Mouse (Mus musculus) right cerebral cortex, adult 18-20 months (tissue): Measurements from ENCODE around the gene Casq1.
A peak's percentile ranks its signal among the peaks of the same experiment; 100 is the strongest.

Source experiments
- DNase-seq: peaks from one replicate; pipeline ENCODE4 v3.0.0; 2022; ENCODE audit warnings: mixed read lengths

The Casq1 gene

DNA sequence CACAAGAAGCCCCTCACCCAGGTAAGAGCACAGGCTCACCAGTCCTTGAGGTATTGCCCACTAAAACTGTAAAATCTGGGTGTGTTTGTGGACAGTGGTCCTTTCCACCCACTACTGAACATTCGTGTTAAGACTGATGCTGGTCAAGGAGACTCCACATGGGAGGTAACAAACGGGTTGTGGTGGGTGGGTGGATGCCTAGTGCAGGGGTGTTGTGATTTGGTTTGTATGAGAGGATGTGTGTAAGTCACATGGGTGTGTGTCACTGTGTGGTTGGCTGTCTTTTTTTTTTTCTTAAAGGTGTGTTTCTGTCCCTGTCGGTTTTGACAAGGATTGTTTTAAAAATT lies 14.0 kb downstream of the Casq1 start:
- no peak for DNase-seq

DNA sequence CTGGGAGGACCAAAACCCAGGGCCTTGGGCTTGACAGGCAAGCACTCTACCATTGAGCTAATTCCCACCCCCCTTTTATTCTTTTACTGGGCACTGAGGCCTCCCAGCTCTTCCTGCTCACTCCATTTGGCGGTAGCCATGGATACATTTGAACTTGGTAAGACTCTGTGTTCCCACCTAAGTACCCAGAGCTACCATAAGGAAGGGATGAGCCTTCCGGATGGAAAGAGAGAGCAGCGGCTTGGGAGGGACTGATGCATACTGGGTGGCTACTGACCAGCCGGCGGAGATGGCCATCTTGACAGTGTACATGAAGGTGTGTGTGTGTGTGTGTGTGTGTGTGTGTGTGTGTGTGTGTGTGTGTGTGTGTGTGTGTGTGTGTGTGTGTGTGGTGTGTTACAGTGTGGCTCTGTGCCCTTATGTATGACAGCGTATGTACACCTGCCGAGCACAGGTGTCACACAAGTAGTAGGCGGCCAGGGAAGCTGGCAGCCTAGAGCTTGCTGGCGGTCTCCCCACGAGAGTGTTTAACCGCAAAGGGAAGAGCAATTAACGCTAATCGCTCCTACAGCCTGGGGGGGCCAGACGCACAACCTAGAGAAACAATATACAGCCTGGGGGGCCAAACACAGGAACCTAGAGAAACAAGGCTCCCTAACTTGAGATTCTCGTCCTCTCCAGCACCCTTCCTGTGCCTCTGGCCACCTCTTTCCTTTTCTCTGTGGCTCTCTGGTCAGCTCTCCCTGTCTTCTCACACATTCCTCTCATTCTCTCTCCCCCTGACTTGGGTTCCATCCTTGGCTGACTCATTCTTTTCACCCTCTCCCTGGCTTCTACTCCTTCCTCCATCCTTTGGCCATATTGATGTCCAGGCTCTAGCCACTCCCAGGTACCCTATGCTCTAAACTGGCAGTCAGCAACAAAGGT lies 14.6 kb downstream of the Casq1 start:
- DNase-seq = no peak

DNA sequence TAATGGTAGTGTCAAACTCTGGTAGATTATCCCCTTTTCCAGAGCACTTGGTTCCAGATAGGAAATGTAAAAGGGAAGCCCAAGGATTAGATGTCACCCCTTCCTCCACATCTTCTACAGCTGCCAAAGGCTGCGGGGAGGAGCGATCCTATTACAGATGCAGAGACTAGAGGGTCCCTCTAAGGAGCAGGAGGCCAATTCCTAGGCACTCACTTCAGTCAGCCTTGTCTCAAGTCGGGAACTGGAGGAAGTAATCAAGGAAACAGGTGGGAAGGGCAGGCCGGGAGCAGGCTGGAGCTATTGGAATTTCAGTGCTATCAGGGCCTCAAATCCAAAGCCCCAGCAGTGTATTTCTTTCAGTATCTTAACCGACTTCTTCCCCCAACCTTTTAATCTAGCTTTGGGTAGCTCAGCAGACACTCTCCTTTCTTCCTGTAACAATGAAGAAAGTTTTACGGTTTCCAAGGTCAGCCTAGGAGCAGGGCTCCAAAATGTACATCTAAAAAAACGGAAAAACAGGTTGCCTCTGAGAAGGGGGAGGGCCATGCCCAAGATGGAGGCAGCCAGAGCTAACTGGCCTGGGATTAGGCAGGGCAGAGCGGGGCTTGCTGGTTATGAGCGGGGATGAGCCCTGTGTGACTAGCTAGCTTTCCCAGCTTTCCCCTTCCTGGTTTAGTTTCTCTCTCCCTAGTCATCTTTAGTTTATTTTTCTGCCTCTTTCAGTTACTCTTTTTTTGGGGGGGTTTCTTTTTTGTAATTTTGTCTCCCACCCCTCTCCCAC lies 15.4 kb downstream of the Casq1 start:
- no peak for DNase-seq

DNA sequence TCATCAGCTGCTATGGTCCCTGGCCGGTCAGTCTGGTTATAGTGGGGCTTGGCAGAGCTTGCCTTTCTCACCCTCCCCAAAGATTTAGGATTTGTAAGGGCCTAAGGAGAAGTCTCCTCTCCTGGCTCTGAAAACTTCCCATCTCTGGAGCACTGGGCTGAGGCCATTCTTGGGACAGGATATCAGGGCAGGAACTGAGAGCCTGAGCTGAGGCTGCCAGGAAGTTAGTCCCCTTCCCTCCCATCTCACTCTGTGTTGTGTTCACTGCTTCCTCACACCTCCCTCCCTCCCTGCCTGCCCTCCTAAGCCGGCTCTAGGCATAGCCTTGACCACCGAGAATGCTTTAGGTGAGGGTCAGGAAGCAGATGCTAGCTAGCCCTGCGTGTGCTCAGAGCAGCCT lies 16.1 kb downstream of the Casq1 start:
- no peak for DNase-seq

DNA sequence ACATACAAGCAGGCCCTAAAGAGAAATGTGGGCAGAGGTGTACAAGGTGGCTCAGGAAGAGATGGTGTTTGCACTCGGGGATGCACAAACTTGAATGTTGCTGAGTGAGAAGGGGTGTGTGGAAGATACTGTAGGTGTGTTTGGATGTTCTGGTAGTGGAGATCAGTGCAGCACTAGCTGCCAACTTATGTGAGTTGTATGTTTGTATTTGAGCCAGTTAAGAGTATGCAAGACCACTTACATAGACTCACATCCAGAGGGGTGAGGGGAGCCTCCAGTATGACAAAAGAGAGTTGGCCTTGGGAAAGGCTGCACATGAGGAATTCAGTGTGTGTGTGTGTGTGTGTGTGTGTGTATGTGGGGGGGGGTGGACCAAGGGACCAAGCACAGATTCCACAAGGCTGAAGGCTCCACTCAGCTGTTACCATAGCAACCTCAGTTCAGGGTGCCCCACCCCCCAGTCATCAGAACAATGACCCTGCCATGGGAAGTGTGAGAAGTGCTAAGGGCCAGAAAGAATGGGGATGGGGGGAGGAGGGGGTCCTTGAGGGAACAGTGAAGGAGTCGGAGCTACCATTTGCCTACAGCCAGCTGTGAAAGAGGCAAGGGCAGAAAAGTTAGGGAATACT lies 16.7 kb downstream of the Casq1 start:
- no peak for DNase-seq

DNA sequence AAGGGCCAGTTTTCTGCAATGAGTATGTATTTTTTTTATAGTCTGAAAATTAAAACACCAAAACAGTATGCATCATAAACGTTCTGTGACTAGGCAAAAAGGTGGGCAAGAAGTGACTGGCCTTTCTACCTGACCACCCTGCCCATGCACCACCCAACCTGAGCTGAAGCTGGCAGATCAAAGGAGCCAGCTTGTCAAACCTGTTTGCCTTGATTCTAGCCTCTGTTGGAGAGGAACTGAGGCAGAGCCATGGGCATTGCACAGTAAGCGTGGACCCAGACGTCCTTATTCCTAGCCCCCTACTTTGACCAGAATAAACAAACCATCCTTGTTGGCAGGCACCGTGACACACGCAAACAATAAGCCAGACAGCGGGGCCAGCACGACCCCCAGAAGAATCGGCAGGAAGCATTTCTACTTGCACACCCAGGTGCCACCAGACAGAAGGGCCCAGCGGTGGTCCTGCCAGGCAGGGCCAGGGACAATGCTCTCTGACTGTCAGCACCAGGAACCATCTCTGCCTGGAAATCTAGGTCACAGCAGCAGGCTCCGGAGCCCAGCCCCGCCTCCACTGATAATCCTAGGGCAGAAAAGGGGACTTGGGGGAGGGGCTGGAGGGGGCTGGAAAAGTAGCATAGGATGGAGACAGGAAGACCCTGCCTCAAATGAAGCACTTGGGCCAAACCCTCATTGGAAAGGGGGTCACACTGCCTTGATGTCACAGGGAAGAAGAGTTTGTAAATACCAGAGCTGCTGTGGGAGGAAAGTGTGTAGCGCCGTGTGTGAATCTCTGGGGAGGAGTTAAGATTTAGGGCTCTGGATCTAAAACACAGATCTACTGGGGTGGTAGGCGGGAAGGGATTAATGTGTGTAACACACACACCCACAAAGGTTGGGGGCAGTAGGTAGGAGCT lies 17.4 kb downstream of the Casq1 start:
- DNase-seq = no peak

DNA sequence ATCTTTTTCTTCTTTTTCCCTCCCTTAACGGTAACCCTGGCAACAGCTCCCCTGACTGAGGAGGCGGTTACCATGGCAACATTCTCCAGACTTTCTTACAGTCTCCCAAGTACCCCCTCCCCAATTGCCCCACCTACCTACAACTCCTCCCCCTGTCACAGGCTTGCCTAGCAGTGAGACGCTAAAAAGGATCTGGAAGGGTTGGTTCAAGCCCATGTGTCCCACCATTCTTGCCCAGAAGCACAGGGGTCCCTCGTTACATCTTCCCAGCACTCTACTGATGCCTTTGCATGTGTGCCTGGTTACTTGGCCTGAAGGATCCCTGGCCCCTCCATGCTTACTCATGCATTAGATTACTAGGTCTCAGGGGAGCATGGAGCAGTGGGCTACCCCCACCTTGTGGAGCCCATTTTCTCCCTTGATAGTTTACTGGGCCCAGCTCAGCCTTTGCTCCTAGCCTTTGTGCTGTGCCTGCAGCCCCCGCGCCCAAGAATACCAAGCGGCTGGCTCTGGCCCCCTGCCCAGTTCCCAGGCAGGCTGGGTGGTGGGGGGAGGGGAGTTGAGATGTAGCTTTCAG lies 18.7 kb downstream of the Casq1 start:
- peak; percentile 73 for DNase-seq

DNA sequence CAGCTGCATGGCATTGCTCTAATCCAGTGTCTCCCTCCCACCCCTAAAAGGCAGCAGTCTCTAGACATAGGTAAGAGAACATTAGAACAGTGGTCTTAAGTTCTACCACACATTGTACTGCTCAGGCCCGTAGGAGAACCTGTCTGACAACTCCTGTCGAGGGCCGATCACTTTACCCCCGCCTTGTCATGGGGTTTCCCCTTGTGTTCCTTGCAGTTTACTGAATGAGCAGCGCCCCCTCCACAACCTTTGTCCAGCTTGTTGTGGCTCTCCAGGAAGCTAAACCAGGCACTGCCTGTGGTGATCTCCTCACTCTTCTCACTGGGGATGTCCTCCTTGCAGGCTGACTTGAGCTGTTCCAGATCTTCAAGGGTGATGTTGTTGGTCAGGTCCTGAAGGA lies 19.5 kb downstream of the Casq1 start:
- no peak for DNase-seq

DNA sequence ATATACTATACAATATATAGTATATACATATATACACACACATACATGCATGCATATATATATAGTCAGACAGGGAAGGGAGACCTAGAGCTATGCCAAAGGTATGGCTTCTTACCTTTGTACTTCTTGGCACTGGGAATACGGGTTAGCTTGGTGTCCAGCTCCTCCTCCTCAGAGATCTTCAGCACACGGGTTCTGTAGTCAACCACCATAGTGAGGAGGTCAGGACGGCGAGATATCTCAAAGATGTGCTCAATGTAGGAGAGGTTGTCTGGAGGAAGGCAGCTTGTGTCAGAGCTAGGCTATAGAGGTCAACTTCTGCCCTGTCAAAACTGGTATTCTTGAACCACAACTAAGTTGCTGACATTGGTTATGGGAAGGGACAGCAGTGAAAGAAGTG lies 20.7 kb downstream of the Casq1 start:
- no peak for DNase-seq

DNA sequence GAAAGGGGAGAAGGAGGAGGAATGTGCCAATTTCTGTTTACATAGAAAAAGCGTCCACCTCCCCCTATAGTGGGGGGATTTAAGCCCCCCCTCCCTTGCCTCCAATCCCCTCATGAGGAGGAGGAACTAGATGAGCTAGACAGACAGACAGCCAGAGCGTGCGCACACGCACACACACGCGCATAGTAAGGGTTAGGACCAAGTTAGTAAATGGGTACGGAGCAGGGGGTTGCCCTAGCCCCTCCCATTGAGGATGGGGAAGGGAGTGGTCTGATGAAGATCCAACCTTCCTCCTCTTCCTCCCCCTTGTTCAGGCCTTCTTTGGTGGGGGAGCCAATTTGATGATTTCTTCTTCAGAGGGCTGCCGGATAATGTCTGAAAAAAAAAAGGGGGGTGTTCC lies 21.4 kb downstream of the Casq1 start:
- no peak for DNase-seq

DNA sequence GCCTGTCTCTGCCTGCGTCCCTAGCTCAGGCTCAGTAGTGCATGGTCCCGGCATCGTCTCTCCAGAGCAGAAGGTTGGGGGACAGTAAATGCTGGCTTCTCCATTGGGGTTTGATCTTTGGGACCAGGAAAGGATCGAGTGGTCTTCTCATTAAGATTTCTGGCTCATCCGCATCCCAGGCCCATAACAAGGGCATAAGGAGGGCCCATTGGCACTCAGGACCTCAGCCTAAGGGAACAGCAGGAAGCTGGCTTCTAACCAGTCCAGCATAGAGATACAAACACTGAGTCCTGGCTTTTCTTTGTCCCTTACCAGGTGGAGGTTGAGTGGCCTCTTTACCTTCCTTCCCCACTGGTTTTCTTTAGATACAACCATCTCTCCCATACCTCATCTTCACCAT lies 21.8 kb downstream of the Casq1 start:
- DNase-seq = no peak

DNA sequence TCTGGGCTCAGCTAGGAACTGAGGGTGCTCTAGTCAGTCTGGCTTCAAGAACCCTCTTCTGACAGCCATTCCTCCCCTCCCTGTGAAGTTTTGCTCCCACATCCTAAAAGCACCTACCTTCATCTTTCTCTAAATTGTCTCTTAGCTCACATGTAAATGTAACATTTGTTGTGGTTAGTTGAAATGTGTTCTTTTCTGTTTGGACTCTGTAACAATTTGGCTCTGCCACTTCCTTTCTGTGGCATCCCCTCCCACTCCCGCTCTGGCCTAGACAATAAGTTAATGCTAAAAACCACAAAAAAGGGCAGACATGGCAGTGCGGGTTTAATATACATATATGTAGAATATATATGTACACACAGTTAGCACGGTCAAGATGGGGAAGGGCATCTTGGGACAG lies 22.5 kb downstream of the Casq1 start:
- DNase-seq = no peak

DNA sequence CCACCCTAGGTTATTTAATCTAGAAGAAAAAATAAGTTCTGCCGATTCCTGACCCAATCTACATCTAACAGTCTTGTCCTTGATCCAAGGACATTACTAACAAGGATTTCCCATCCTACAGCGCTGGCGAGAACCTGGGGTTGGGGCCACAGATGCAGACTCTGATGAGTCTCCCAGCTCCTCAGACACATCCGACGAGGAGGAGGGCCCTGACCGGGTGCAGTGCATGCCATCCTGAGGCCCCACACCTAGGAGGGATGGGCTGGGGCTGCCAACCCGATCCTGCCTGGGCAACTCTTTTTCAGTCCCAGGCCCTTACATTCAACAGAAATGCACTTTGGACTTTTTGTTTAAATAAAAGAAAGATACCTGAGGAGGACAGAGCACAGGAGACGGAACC lies 25.2 kb downstream of the Casq1 start:
- DNase-seq = no peak

DNA sequence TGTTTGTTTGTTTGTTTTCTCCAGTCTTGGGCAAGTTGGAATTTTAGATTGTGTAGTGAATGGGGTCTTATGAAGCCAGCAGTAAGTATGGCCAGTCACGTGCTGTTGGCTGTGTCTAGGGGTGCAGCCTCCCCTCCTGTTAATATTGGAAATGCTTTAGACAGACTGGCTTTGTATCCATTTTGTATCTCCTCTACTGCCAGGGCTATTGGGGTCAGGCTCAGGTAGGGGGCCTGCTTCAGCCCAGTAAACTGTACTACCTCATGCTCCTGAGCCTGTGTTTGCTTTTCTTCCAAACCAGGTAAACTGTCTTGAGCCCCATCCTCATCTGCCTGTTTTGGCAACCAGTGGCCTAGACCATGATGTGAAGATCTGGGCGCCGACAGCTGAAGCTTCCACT lies 27.5 kb downstream of the Casq1 start:
- no peak for DNase-seq

DNA sequence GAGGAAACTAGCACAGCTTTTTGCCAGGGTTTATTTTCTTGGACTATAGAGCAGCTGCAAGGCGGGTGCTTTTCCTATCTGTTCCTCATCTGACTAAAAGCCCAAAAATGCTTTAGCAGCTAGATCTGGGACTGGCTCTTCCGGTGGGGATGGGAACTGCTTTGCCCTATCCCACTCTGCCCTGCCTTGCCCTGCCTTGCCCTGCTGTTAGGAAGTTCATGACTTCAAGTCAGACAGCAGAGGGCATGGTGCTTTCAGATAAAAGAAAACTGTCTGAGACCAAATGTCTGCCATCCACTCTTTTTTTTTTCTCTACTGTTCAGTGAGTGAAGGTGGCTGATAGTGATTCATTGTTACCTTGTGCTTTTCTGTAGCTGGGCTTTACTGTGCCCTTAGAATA lies 28.1 kb downstream of the Casq1 start:
- DNase-seq = no peak

DNA sequence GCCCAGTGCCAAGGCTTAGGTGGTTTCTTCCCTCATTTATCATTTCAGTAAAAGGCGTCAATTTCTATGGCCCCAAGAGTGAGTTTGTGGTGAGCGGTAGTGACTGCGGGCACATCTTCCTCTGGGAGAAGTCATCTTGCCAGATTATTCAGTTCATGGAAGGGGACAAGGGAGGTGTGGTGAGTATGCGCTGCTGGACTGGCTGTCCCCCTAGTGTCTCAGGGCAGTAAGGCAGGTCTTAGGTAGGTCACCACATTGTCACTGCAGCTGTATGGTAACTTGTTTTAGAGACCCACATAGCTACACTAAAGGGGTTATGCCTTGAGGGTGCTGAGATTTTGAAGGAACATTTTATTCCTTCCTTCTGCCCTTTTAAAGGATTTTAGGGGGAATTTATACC lies 30.8 kb downstream of the Casq1 start:
- DNase-seq = no peak

DNA sequence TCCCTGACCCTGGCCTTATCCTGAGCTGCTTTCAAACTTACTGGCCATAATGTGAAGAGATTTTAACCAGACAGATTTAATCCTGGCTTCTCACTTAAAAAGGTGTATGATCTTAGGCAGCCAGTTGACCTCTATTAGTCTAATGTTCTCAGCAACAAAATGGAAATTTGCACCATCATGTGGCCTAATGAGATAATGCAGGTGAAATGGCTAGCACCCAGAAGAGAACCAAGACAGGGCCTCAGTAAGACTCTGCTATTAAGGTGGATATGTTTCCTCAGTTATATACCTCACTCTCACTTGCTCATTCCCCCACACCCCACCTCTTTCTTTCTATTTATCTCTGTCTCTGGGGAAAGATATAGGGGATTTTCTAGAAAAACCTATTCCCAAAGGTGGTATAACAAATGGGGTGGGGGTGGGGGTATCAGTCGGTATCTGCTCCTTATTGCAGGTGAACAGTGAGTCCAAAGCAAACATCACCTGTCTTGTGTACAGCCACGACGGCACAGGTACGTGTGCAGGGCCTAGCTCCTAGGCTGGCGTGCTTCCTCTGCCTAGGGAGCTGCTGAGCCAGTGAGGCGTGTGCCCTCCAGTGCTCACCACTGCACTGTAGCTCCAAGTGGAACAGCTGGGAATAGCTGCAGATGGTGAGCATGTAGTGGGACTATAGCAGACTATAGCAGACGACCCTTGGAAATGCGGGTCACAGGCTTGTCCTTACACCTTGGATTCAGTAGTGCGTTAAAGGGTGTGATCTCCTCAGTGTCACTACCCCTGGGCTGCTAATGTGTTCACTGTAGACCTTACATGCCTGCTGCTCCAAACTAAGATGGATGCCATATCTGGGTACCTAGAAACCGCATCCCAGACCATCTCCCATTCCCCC lies 33.0 kb downstream of the Casq1 start:
- no peak for DNase-seq

DNA sequence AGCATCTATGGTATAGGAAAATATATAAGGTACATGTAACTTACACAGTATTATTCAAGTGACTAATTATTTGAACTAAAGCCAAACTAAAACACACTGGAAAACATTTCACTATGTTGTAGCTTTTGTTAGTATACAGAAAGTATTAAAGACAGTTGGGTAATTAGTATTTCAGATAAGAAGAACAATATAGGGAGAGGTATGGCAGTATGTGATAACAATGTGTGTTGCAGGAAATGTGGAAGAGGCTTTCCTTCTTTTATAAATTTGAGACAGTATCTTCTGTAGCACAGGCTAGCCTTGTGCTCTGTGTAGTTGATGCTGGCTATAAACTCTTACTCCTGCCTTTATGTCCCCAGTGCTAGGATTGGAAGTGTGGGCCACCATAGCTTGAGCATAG lies 35.8 kb downstream of the Casq1 start:
- DNase-seq = no peak

DNA sequence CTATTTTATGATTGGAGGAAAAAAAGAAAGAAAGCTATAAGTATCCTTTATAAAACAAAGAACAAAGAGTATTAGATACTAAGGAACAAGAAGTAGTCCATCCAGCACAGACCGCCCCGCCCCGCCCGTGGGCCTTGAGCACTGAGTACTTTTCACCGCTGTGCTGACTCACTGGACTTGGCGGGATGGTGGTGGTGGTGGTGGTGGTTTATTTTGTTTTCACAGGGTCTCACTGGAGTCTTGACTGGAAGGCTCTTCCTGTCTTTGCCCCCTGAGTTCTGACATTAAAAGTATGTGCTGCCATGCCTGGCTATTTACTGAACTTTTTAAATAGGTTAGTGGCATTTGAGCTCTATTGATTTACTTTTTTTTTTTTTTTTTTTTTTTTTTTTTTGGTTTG lies 36.6 kb downstream of the Casq1 start:
- no peak for DNase-seq

DNA sequence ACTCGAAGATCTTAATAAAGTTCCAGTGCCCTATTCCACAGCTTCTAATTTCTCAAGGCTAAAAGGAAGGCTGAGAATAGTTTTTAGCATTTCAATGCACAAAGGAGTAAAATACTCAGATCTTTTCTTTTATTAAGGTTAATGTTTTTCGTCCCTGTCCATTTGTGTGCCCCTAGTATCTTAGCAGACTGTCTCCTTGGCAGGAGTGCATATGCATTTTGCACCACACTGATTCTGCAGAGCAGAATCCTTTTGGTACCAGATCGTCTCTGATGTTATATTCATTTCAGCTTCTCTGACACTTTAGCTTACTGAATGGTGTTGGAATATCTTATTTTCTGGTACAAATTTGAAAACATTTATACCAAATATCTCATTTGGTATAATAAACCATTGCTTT lies 37.9 kb downstream of the Casq1 start:
- no peak for DNase-seq

DNA sequence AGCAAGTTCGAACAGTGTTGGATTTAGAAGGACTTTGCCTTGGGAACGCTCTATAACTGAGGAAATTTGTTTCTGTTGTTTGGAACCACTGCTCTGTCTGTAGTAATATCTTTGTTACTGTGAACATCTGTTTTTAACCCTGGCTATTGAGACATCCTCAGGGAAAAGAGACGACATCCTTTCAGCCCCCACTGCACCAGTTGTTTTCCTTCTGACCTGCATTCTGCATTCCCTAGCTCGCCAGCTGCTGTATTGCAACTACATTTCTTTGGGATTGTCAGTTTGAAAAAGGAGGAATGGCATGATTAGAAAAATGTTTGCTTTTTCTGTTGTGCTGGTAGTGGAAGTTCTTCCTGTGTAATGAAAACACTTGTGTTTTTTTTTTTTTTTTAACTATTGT lies 38.8 kb downstream of the Casq1 start:
- DNase-seq = no peak
